Mouse (Mus musculus) gastrocnemius, postnatal 25 days (tissue): ENCODE measurements around the gene Yaf2. TPM values are rescaled to one million over a fixed set of nuclear protein-coding genes. Genes with fewer than 3 reads are reported as not detected.
"Not testable (repeated sequence)": the region's sequence is repeated elsewhere in the genome, so short reads cannot be mapped to it uniquely, and the experiment has no call there.

ENCODE experiments used
- DNase-seq: peaks from one replicate; pipeline ENCODE4 v3.0.0; 2022
- total RNA-seq, 2 experiments: library from RNA; stranded (reverse); gene quantifications; 1 replicate in 1 of 2; 2 replicates in 1 of 2; pipeline ENCODE4 v1.2.3; 2021

The Yaf2 gene
- total RNA-seq, 2 experiments from 2014 or later = 13.3 to 14.6 TPM

GRCm38 (mm10) chr15:93252396-93252795 lies 84.3 kb downstream of the Yaf2 start:
- DNase-seq = no peak

- DNase-seq = no peak
These were observed 85.0 kb downstream of the Yaf2 start for GRCm38 (mm10) chr15:93251553-93252250.

- no peak for DNase-seq
These were observed 93.5 kb downstream of the Yaf2 start for GRCm38 (mm10) chr15:93243202-93243601.

- not testable (repeated sequence) for DNase-seq
These were observed 100.3 kb downstream of the Yaf2 start for GRCm38 (mm10) chr15:93236456-93236855.

Other genes with a start within 250 kb of the Yaf2 start
- 1 to 10 TPM; 5.0 to 5.4 TPM for gene Gxylt1, start 61.8 kb downstream of the Yaf2 start, total RNA-seq
- gene Zcrb1, start 61.4 kb upstream of the Yaf2 start, total RNA-seq = 100 to 1,000 TPM in 1 of 2 experiments, 10 to 100 TPM in 1; 91.9 to 104 TPM
- 10 to 100 TPM; 13.6 to 13.7 TPM for gene Pphln1, start 61.4 kb upstream of the Yaf2 start, total RNA-seq